Mouse (Mus musculus): ENCODE results near the gene Cnot6. TPM values are rescaled to one million over a fixed set of nuclear protein-coding genes. Genes with fewer than 3 reads are reported as not detected.
A peak's percentile ranks its signal among the peaks of the same experiment; 100 is the strongest.

Gene Cnot6
- polyA plus RNA-seq, 1 experiment: 3.4 TPM

- peaks cover 64% of the 10 kb centered on the region for H3K27me3 ChIP-seq (replicated peaks)
- peaks cover 17% of the 10 kb centered on the region for H3K9me3 ChIP-seq
- no peak for TF ChIP-seq FLI1 (IDR thresholded peaks at IDR 0.05; ENCODE audit: low read length)
- TF ChIP-seq GATA1 (IDR thresholded peaks at IDR 0.05; ENCODE audit: borderline replicate concordance, low read length): no peak
- H3K36me3 ChIP-seq (replicated peaks; ENCODE audit: low read length): no peaks in the 10 kb centered on the region
- no peak overlapping the region for H3K4me3 ChIP-seq (replicated peaks)
- H3K4me1 ChIP-seq: peaks cover 18% of the 10 kb centered on the region
Measured at GRCm38 (mm10) chr11:49645677-49646076, 66.8 kb downstream of the Cnot6 start.

- Histone ChIP-seq H3K9me3 (peaks cover 35% of the 10 kb centered on the region), H3K4me1 (peaks cover 28% of the 10 kb centered on the region), H3K27me3 (replicated peaks) (peaks cover 85% of the 10 kb centered on the region), H3K4me3 (replicated peaks) (no peak overlapping the region), H3K36me3 (replicated peaks; ENCODE audit: low read length) (no peaks in the 10 kb centered on the region)
- no peak for TF ChIP-seq GATA1 (IDR thresholded peaks at IDR 0.05; ENCODE audit: borderline replicate concordance, low read length)
Measured at GRCm38 (mm10) chr11:49636449-49636848, 76.1 kb downstream of the Cnot6 start.

- Histone ChIP-seq H3K27me3 (replicated peaks) (peaks cover 84% of the 10 kb centered on the region), H3K36me3 (replicated peaks; ENCODE audit: low read length) (no peaks in the 10 kb centered on the region), H3K4me3 (replicated peaks) (no peak overlapping the region), H3K9me3 (peaks cover 27% of the 10 kb centered on the region), H3K4me1 (peaks cover 28% of the 10 kb centered on the region)
- TF ChIP-seq GATA1 (IDR thresholded peaks at IDR 0.05; ENCODE audit: borderline replicate concordance, low read length): no peak
- no peak for TF ChIP-seq FLI1 (IDR thresholded peaks at IDR 0.05; ENCODE audit: low read length)
Measured at GRCm38 (mm10) chr11:49635671-49636070, 76.9 kb downstream of the Cnot6 start.

GRCm38 (mm10) chr11:49634101-49634500 is 78.4 kb downstream of the Cnot6 start:
- H3K27me3 ChIP-seq (replicated peaks): peaks cover 84% of the 10 kb centered on the region

GRCm38 (mm10) chr11:49632256-49632655 is 80.3 kb downstream of the Cnot6 start:
- Histone ChIP-seq H3K36me3 (replicated peaks; ENCODE audit: low read length) (no peaks in the 10 kb centered on the region), H3K27me3 (replicated peaks) (peaks cover 83% of the 10 kb centered on the region), H3K4me1 (peaks cover 24% of the 10 kb centered on the region), H3K4me3 (replicated peaks) (no peak overlapping the region), H3K9me3 (peaks cover 13% of the 10 kb centered on the region)
- TF ChIP-seq FLI1 (IDR thresholded peaks at IDR 0.05; ENCODE audit: low read length) (no peak), GATA1 (IDR thresholded peaks at IDR 0.05; ENCODE audit: borderline replicate concordance, low read length) (no peak)

More at GRCm38 (mm10) chr11:49634101-49634500, 78.4 kb downstream of the Cnot6 start:
- Histone ChIP-seq H3K36me3 (replicated peaks; ENCODE audit: low read length) (no peaks in the 10 kb centered on the region), H3K9me3 (peaks cover 20% of the 10 kb centered on the region), H3K4me1 (peaks cover 24% of the 10 kb centered on the region), H3K4me3 (replicated peaks) (peak overlapping the region; percentile 14)
- TF ChIP-seq FLI1 (IDR thresholded peaks at IDR 0.05; ENCODE audit: low read length) (no peak), GATA1 (IDR thresholded peaks at IDR 0.05; ENCODE audit: borderline replicate concordance, low read length) (no peak)

- Histone ChIP-seq H3K4me3 (replicated peaks) (no peak overlapping the region), H3K4me1 (peaks cover 17% of the 10 kb centered on the region), H3K36me3 (replicated peaks; ENCODE audit: low read length) (no peaks in the 10 kb centered on the region), H3K27me3 (replicated peaks) (peaks cover 83% of the 10 kb centered on the region), H3K9me3 (peaks cover 2% of the 10 kb centered on the region; the same call in 1 of the 2 replicates)
- TF ChIP-seq GATA1 (IDR thresholded peaks at IDR 0.05; ENCODE audit: borderline replicate concordance, low read length): no peak
- no peak for TF ChIP-seq FLI1 (IDR thresholded peaks at IDR 0.05; ENCODE audit: low read length)
Measured at GRCm38 (mm10) chr11:49631154-49631553, 81.4 kb downstream of the Cnot6 start.

- peaks cover 80% of the 10 kb centered on the region for H3K27me3 ChIP-seq (replicated peaks)
Measured at GRCm38 (mm10) chr11:49626748-49627147, 85.8 kb downstream of the Cnot6 start.

GRCm38 (mm10) chr11:49625863-49626262 is 86.7 kb downstream of the Cnot6 start:
- peaks cover 81% of the 10 kb centered on the region for H3K27me3 ChIP-seq (replicated peaks)
- no peaks in the 10 kb centered on the region for H3K36me3 ChIP-seq (replicated peaks; ENCODE audit: low read length)
- no peak for TF ChIP-seq FLI1 (IDR thresholded peaks at IDR 0.05; ENCODE audit: low read length)
- TF ChIP-seq GATA1 (IDR thresholded peaks at IDR 0.05; ENCODE audit: borderline replicate concordance, low read length): no peak
- H3K4me3 ChIP-seq (replicated peaks): no peak overlapping the region
- H3K4me1 ChIP-seq: peaks cover 27% of the 10 kb centered on the region
- H3K9me3 ChIP-seq: no peaks in the 10 kb centered on the region

More at GRCm38 (mm10) chr11:49626748-49627147, 85.8 kb downstream of the Cnot6 start:
- no peak overlapping the region for H3K4me3 ChIP-seq (replicated peaks)
- H3K36me3 ChIP-seq (replicated peaks; ENCODE audit: low read length): no peaks in the 10 kb centered on the region
- peaks cover 21% of the 10 kb centered on the region for H3K4me1 ChIP-seq
- TF ChIP-seq GATA1 (IDR thresholded peaks at IDR 0.05; ENCODE audit: borderline replicate concordance, low read length) (no peak), FLI1 (IDR thresholded peaks at IDR 0.05; ENCODE audit: low read length) (no peak)
- H3K9me3 ChIP-seq: no peaks in the 10 kb centered on the region

- Histone ChIP-seq H3K9me3 (no peaks in the 10 kb centered on the region), H3K36me3 (replicated peaks; ENCODE audit: low read length) (no peaks in the 10 kb centered on the region), H3K27me3 (replicated peaks) (peaks cover 85% of the 10 kb centered on the region), H3K4me1 (peaks cover 36% of the 10 kb centered on the region), H3K4me3 (replicated peaks) (no peak overlapping the region)
- TF ChIP-seq GATA1 (IDR thresholded peaks at IDR 0.05; ENCODE audit: borderline replicate concordance, low read length) (no peak), FLI1 (IDR thresholded peaks at IDR 0.05; ENCODE audit: low read length) (no peak)
Measured at GRCm38 (mm10) chr11:49624156-49624555, 88.4 kb downstream of the Cnot6 start.

GRCm38 (mm10) chr11:49621953-49622352 is 90.6 kb downstream of the Cnot6 start:
- Histone ChIP-seq H3K36me3 (replicated peaks; ENCODE audit: low read length) (no peaks in the 10 kb centered on the region), H3K9me3 (no peaks in the 10 kb centered on the region; the same call in 1 of the 2 replicates), H3K4me1 (peaks cover 54% of the 10 kb centered on the region), H3K27me3 (replicated peaks) (peaks cover 91% of the 10 kb centered on the region), H3K4me3 (replicated peaks) (no peak overlapping the region)
- TF ChIP-seq GATA1 (IDR thresholded peaks at IDR 0.05; ENCODE audit: borderline replicate concordance, low read length) (no peak), FLI1 (IDR thresholded peaks at IDR 0.05; ENCODE audit: low read length) (no peak)

Other genes starting within 250 kb of the Cnot6 start
- gene Olfr1386, start 247.7 kb downstream of the Cnot6 start, polyA plus RNA-seq (2012; ENCODE audit: insufficient read depth, low replicate concordance): not detected in 2 replicates
- gene Olfr1385, start 223.7 kb downstream of the Cnot6 start, polyA plus RNA-seq (2012; ENCODE audit: insufficient read depth, low replicate concordance): 0.06 TPM in 1 of 2 replicates, not detected in the other
- not detected in 2 replicates for gene Olfr1384, start 206.0 kb downstream of the Cnot6 start, polyA plus RNA-seq (2012; ENCODE audit: insufficient read depth, low replicate concordance)
- not detected in 2 replicates for gene Olfr1383, start 193.1 kb downstream of the Cnot6 start, polyA plus RNA-seq (2012; ENCODE audit: insufficient read depth, low replicate concordance)
- not detected in 2 replicates for gene Olfr1382, start 184.5 kb downstream of the Cnot6 start, polyA plus RNA-seq (2012; ENCODE audit: insufficient read depth, low replicate concordance)
- gene Olfr1381, start 169.3 kb downstream of the Cnot6 start, polyA plus RNA-seq (2012; ENCODE audit: insufficient read depth, low replicate concordance): not detected in 2 replicates
- gene Olfr1380, start 155.8 kb downstream of the Cnot6 start, polyA plus RNA-seq (2012; ENCODE audit: insufficient read depth, low replicate concordance): not detected in 2 replicates
- gene Flt4, start 103.5 kb downstream of the Cnot6 start, polyA plus RNA-seq (2012; ENCODE audit: insufficient read depth, low replicate concordance): 0.01 TPM in 1 of 2 replicates, not detected in the other
- gene Scgb3a1, start 49.1 kb downstream of the Cnot6 start, polyA plus RNA-seq (2012; ENCODE audit: insufficient read depth, low replicate concordance): not detected in 2 replicates
- not detected in 2 replicates for gene Gfpt2, start 81.5 kb upstream of the Cnot6 start, polyA plus RNA-seq (2012; ENCODE audit: insufficient read depth, low replicate concordance)
- 3.2 and 7.6 TPM in 2 replicates for gene Mapk9, start 134.0 kb upstream of the Cnot6 start, polyA plus RNA-seq (2012; ENCODE audit: insufficient read depth, low replicate concordance)
- not detected in 2 replicates for gene Rasgef1c, start 189.1 kb upstream of the Cnot6 start, polyA plus RNA-seq (2012; ENCODE audit: insufficient read depth, low replicate concordance)

Data from megakaryocyte, embryonic 14.5 days (primary cell).